Mouse (Mus musculus) C2C12 (cell line): ENCODE measurements around the gene Gm21149.
"Not testable (repeated sequence)": the region's sequence is repeated elsewhere in the genome, so short reads cannot be mapped to it uniquely, and the experiment has no call there.

Experiments
- CEBPB ChIP-seq: IDR thresholded peaks from one replicate; pipeline ENCODE4 v1.6.1; 2011; ENCODE audit warnings: low read depth, mild to moderate bottlenecking, control low read depth, moderate library complexity
- CTCF ChIP-seq: IDR thresholded peaks from one replicate; pipeline ENCODE4 v1.5.1; 2011; ENCODE audit not compliant: control insufficient read depth, insufficient read depth, insufficient read length
- MYOD1 ChIP-seq: IDR thresholded peaks from one replicate; pipeline ENCODE4 v1.6.1; 2011; ENCODE audit warnings: low read depth; ENCODE audit not compliant: control insufficient read depth, insufficient read length

GRCm38 (mm10) chr5:15517150-15517549, 40.8 kb upstream of the Gm21149 start:
- TF ChIP-seq CTCF, CEBPB, MYOD1: not testable (repeated sequence)
